Mouse (Mus musculus) small intestine, adult 2 months (tissue): Measurements from ENCODE around the gene D230025D16Rik.

Experiments used
- CTCF ChIP-seq: fragments of 200-500 bp; IDR thresholded peaks from 2 replicates; pipeline ENCODE4 v1.5.1; 2012; ENCODE audit warnings: low read depth, mild to moderate bottlenecking, control low read depth, inconsistent platforms, low read length, moderate library complexity, mixed read lengths; ENCODE audit not compliant: insufficient replicate concordance, insufficient read length; ENCODE audit errors: extremely low read depth
- POLR2A ChIP-seq: fragments of 200-500 bp; IDR thresholded peaks from 2 replicates; pipeline ENCODE4 v1.6.1; 2012; ENCODE audit warnings: low read depth, mild to moderate bottlenecking, control low read depth, inconsistent platforms, low read length, moderate library complexity

DNA sequence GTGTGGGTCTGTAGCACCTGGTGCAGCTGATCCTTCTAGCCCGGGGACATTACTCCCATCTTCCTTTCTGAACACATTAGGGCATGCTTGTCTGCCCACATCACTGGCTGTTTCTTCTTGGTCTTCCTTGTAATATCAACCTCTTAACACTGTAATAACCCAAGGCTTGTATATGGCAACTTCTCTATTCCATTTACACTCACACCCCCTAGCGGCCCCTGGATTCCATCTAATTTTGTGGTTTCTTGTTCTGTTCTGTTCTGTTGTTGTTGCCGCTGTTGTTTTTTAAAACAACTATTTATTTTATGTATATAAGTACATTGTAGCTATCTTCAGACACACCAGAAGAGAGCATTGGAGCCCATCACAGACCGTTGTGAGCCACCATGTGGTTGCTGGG lies 62.0 kb downstream of the D230025D16Rik start:
- TF ChIP-seq POLR2A (no peak), CTCF (no peak)
